Mouse (Mus musculus) adrenal gland, adult 8-10 months (tissue): ENCODE results near the gene Gm16503. TPM values are rescaled to one million over a fixed set of nuclear protein-coding genes. Genes with fewer than 3 reads are reported as not detected.
"Not testable (repeated sequence)": the region's sequence is repeated elsewhere in the genome, so short reads cannot be mapped to it uniquely, and the experiment has no call there.

Experiments
- DNase-seq: peaks from one replicate; pipeline ENCODE4 v3.0.0; 2022
- total RNA-seq, 4 experiments: library from RNA; stranded (reverse); gene quantifications; 2 replicates each; pipeline ENCODE4 v1.2.4; 2022

The Gm16503 gene
- total RNA-seq = 1 to 10 TPM in 1 of 4 experiments, under 1 TPM in 3; 0.26 to 2.0 (median 0.85) TPM

DNA sequence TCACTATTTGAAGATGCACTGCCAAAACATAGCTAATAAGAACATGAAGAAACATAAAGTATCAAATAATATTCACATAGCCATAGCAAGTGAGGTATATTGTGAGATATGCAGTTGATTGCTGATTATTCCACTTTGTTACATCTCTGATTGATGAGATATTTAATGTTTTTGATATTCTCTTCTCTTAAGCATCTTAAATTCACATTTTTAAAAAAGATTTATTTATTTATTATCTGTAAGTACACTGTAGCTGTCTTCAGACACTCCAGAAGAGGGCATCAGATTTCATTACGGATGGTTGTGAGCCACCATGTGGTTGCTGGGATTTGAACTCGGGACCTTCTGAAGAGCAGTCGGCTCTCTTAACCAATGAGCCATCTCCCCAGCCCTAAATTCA lies at the start of gene Gm16503:
Gm16503 (plus strand) TSS at position 301 of the 400 bp plus-strand sequence.
- DNase-seq = not testable (repeated sequence)

DNA sequence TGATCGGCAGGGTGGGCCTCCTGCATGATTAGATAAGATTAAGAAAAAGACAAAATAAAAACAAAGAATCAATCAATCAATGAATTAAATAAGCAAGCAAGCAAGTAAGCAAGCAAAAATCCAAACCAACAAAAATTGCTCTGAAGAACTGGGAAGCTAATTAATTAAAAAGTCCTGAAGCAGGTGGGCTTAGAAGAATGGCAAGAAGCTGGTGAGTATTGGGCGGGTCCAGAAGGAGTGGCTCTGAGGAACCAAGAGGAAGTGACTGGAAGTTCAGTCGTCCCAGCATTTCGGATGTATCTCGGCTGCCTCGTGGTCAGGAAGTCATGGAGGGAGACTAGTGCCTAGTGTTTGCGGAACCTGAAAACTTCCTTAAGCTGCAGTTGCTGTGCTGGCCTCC lies 47.9 kb upstream of the Gm16503 start, which contains the start of gene Zfp982:
Zfp982 (plus strand) TSS at position 301 of the 400 bp plus-strand sequence.
- DNase-seq = not testable (repeated sequence)

DNA sequence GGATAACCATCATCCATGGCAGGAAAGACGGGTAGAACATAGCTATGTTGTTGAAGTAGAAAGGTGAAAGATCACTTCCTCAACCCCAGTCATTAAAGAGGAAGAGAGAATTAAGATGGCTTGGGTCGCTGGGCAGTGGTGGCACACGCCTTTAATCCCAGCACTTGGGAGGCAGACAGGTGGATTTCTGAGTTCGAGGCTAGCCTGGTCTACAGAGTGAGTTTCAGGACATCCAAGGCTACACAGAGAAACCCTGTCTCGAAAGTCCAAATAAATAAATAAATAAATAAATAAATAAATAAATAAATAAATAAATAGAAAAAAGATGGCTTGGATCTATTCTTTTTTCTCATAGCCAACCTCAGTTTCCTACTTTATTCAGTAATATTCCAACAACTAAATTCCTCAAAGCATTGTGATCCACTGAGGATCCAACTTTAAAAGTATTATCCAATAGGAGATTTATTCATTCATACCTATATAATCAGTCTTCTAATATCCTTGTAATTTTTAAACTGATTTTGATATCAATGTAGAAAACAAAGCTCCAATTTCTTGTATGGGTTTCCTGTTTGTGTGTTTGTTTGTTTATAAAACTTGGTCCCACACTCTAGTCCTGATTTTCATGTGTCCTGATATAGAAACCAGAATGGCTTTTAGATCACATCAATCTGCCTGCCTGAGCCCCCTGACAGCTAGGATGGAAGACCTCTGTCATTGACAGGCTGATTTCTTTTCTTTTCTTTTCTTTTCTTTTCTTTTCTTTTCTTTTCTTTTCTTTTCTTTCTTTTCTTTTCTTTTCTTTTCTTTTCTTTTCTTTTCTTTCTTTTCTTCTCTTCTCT lies 41.0 kb upstream of the Gm16503 start:
- DNase-seq = not testable (repeated sequence)

DNA sequence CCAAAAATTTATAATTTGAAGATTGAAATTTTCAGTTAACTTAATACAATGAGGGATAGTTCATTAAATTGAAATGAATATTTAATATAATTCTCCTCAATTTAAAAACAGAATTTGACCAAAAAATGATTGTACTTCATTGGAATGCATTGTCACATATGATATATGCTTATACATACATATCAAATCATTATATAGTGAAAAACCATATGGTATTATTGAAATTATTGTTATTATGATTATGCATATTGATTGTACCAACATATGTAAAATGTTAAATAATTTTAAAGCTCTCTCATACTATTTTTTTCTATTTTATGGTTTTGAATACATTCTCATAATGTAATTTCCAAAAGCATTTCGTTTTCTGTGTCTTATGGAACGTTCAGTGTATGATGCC lies 30.8 kb upstream of the Gm16503 start:
- no peak for DNase-seq

DNA sequence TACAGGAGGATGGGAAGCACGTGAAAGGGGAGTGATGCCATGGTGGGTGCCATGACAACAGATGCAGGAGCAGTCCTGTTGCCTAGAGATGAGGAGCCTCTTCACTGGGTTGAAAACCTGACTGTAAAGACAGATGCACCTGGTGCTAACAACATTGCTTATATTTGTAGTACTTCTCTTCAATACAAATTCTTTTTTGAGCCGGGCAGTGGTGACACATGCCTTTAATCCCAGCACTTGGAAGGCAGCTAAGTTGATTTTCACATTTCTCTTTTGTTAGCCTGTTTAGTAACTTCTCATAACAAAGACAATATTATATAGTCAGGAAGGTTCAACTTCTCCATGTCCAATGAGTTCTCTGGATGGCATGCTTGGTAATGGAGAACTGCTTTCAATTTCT lies 21.0 kb upstream of the Gm16503 start:
- no peak for DNase-seq

DNA sequence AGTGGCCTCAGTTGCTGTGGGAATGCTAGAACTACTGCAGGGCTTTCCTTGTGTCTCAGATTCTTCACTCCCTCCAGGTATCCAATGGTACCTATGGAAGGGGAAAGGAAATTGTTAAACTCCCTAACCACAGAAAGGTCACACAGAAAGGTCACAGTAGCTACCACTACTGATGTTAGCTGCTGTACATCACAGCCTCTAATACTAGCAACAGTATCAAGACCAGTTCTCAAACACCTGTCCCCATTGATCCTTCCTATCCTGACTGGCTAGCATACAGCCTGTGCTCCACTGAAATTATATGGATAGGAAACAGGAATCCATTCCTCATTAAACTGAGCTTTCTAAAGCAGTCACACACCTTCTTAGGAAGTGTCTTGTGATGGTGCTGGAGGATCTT lies 19.9 kb upstream of the Gm16503 start:
- DNase-seq = no peak

DNA sequence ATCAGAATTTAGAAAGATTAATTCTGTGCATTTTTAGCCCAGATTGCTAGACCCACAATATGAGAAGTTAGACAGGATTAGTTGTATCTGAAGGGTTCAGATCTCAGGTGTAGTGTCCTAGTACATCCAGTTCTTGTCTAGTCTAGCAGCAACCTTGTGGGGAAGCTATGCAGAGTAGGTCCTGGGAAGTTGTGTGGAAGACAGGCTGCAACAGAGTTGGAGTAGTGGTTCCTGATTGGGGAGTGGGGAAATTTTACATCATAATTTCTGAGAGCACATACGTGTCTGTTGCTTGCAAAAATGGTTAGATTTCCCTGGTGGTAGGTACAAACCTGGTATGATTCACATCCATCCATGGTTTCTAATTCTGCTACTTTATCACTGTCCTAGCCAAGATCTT lies 14.9 kb upstream of the Gm16503 start:
- DNase-seq = no peak

DNA sequence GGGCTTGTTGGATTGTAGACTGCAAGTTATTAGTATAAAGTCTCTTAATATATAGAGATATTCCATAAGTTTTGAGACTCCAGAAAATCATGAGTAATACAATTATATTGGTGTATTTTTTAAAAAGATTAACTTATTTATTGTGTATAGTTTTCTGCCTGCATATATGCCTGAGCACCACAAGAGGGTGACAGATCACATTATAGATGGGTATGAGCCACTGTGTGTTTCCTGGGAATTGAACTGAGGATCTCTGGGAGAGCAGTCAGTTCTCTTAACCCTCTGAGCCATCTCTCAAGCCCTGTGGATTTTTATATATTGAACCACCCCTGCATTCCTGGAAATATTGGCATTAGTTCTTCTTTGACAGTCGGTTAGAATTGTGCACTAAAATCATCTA lies 9.7 kb upstream of the Gm16503 start:
- DNase-seq = no peak

DNA sequence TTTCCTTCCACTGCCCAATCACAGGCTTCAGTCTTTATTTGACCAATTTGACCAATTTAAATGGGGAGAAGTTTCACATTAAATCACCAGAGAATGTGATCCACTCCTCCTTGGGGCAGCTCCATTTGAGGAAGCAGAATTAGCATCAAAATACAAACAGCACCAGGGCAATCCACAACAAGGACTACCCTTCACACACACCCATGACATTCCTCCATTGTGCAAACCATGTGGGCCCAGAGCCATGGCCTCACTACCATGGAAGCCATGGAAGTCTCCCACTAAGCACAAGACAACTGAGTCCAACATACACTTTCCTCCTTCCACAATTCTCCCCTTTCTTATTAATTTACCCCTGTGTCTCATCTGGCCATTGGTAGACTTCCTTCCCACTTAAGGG lies 4.1 kb upstream of the Gm16503 start:
- DNase-seq = not testable (repeated sequence)

DNA sequence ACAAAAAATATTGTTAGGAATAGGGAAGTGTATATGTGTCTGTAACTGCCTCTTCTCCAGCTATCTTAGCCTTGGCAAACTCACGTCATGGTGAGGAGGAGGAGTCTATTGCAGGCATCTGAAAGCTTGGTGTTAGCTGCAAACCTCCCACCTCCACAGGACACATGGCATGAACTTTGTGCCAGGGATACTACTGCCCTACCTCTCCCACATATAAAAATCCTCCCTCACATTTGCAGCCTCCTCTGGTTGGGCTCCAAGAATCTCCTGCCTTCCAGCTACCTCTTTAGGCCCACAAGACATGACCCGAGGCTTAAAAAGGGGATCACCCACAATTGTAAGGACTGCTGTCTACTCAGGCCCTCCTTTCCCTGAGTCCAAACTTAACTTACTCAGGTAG lies 2.3 kb upstream of the Gm16503 start:
- no peak for DNase-seq

DNA sequence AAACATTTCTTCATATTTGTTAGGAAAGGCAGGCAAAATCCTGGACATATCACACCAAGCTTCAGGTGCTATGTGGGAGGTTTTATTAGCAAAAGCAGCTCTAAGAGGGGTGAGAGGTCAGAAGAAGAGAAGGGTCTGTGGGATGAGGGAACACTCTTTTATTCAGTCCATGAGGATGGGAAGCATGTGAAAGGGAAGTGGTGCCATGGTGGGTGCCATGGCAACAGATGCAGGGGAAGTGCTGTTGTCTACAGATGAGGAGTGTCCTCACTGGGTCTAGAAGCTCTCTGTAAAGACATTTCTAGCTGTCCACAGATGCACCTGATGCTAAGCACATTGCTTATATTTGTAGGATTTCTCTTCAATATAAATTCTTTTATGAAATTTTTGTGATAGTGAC lies 1.1 kb downstream of the Gm16503 start:
- DNase-seq = no peak

DNA sequence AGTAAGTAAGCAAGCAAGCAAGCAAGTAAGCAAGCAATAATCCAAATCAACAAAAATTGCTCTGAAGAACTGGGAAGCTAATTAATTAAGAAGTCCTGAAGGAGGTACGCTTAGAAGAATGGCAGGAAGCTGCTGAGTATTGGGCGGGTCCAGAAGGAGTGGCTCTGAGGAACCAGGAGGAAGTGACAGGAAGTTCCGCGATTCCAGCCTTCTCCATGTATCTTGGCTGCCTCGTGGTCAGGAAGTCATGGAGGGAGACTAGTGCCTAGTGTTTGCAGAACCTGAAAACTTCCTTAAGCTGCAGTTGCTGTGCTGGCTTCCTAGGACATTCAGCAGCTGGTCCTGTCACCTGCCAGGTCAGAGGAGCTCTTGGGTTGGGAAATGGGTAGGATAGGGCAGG lies 13.1 kb downstream of the Gm16503 start, which contains the start of gene Zfp985:
Zfp985 (plus strand) TSS at position 207 of the 400 bp plus-strand sequence.
- not testable (repeated sequence) for DNase-seq

DNA sequence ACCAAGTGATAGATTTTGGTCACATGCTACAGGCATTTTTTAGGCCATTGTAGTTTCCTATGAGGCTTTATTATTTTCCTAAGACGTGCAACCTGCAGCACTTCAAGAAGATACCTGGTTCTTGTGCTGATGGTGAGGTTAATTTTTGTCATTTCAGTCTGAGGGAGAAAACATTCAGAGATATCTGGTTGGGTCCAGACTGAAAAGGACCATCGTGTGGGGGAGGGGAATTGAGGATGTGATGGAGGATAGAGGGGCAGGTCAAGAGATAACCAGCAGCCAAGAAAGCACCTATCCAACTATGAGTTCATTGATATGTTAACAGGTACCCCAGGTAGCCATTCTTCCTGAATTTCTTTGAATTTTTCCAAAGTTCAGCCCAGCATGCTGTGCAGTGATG lies 14.3 kb downstream of the Gm16503 start:
- DNase-seq = not testable (repeated sequence)

DNA sequence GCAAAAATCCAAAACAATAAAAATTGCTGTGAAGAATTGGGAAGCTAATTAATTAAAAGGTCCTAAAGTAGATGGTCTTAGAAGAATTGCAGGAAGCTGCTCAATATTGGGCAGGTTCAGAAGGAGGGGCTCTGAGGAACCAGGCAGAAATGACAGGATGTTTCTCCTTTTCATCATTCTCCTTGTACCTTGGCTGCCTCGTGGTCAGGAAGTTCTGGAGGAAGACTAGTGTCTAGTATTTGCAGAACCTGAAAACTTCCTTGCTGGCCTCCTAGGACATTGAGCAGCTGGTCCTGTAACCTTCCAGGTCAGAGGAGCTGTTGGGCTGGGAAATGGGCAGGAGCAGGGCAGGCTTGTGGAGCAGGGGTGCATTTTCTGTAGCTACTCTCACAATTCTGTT lies 16.9 kb downstream of the Gm16503 start:
- DNase-seq = not testable (repeated sequence)

DNA sequence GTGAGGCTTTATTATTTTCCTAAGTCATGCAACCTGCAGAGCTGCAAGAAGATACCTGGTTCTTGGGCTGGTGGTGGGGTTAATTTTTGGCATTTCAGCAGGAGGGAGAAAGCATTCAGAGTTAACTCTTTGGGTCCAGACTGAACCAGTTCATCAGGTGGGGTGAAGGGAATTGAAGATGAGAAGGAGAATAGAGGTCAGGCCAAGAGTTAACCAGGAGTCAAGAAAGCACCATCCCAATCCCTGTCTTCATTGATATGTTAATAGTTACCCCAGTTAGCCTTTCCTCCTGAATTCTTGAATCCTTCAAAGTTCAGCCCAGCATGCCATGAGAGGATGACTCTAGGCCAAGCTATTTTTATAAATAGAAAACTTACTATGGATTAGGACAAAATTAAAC lies 18.0 kb downstream of the Gm16503 start:
- not testable (repeated sequence) for DNase-seq

DNA sequence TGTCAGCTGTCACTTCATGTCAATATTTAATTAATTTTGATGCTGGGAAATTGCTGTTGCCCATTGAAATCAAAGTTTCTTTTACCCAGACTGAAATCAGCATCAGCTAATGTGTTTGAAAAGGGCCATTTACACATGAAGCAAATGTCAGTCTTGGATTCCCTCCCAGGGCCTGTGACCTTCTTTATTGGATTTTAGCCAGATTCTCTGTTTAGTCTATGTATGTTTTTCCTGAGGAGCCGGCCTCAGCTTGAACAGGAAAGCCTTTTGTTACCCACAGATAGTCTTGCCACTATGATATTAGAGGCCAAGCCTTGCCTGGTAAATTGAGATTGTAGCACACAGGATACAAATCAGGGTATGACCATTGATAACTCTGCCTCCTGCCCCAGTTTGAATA lies 19.1 kb downstream of the Gm16503 start:
- DNase-seq = peak; percentile 3

DNA sequence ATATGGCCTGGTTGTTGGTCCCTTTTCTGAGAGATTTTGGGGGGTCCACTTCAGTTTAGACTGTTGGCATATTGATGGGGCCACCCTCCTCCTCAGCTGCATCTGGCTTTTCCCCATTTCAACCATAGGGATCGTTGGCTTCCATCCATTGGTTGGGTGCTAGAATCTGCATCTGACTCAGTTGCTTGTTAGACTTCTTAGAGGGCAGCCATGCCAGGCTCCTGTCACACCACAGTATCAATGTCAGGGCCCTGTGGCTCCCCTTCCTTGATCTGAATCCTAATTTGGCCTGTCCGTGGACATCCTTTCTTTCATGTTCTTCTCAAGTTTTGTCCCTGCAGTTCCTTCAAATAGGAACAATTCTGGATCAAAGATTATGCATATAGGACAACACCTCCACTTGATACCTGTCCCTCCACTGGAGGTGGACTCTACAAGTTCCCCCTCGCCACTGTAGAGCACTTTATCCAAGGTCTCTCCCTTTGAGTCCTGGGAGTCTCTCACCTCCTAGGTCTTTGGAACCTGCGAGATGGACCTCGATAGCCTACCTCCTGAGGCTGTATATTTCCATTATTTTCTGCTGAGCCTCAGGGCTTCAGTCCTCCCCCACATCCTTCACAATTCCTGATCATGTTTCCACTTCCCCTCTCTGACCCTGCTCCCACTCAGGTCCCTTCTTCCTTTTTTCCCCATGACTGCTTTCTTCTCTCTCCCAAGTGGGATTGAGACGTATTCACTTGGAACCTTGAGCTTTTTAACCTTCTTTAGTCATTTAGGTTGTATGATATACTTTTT lies 25.6 kb downstream of the Gm16503 start:
- DNase-seq = no peak

DNA sequence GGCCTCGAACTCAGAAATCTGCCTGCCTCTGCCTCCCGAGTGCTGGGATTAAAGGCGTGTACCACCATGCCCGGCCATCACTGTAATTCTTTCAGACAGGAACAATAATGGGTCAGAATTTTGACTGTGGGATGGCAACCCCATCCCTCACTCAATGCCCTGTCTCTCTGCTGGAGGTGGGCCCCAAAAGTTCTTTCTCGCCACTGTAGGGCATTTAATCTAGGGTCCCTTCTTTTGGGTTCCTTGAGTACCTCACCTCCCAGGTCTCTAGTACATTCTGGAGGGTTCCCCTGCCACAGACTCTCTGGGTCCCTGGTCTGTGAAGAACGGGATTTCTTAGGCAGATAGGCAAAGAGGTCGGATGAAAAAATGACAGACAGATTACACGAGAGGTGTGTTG lies 31.1 kb downstream of the Gm16503 start:
- DNase-seq = not testable (repeated sequence)

DNA sequence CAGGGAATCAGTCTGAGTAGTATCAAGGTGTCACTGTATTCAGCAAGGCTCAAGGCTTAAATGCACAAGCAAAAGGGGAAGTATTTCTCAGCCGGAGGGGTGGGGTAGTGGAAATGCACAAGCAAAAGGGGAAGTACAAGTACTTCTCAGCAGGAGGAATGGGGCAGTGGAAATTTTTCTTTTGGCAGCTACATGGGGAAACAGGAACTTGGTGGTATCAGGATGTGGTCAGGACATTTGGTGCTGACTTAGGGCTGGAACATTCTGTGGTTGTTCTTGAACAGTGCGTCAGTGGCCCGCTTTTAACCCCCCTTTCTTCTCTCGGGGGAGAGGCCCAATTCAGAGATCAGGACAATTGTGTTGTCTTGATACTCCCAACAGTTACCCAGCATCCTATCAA lies 39.4 kb downstream of the Gm16503 start:
- DNase-seq = not testable (repeated sequence)

DNA sequence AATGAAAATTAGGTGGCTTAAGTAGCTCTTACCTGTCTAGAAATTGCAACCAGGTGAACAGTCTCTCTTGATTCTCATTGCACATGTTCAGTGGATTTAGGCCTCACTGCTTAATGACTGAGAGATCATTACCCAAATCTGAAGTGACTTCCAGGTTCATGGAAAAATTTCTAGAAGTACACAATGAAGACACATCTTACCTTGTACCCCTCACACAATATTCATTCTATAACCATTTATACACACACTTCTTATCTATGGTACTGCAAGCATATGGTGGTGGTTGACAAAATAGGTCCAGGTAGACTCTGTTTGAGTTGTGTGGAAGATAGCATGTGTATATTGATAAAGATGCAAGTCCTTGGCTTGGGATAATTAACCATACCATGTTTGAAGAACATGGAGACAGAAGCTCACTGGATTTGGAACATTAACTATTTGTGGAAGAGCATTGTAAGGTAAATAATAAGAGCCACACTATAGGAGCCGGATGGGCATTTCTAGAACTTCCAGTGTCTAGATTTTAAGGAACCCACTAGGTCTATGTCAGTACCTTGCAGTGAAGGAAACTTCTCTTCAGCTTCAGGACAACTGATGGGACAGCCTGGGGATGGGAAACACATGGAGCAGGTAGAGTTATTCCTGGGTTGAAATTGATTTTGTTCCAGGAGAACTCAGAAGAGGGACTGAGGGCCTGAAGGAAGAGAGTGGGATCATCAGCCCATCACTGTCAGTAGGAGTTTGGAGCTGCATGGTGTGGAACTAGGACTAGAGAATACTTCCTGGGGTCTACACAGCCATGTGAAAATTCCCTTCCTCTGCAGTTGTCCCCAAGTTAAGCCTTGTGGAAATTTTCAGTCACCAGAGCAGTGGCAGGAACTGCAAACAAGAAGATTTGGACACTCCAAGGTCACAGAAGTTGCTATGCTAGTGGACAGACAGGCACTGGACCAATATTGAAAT lies 46.8 kb downstream of the Gm16503 start:
- DNase-seq = no peak
